Mouse (Mus musculus): ENCODE measurements around the gene Cyp3a41a.
"Not testable (repeated sequence)": the region's sequence is repeated elsewhere in the genome, so short reads cannot be mapped to it uniquely, and the experiment has no call there.

The Cyp3a41a gene

DNA sequence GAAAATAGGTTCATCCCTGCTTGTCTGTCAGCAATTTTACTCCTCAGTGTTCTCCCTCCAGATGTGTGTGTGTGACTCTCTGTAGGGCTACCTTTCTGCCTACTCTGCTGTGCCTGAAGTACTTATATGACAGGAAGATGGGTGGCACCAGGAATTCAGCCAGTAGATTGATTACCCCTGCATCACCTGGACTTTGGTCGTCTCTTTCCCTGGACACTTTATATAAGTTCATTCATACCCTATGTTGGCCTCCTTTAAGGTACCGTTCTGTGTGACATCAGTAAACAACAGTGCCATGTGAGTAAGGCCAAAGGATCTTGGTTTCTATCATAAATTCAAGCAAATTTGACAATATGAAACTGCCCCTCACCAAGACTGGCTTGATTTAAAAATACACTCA, at the start of gene Cyp3a41a:
Gene Cyp3a41a (minus strand): TSS at position 101 of the 400 bp plus-strand sequence.
- DNase-seq (ENCODE audit: low spot score), result not testable (repeated sequence)

DNA sequence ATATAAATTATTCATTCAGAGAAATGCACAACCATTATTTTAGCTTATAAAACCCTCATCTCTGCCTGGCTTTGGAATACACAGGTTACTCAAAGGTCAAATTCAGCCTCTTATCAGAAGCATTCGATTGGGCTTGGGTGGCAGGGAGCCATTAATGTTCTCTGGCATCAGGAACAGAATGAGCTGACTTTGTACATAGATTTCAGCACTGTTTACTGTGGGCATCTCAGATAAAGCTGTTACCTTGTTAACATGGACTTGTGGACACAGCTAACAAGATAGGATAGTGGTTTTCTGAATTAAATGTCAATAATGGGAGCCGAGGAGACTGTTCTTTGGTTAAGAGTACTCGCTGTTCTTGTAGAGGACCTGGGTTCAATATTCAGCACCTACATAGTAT, 17.6 kb upstream of the Cyp3a41a start:
- not testable (repeated sequence) for DNase-seq (ENCODE audit: low spot score)

DNA sequence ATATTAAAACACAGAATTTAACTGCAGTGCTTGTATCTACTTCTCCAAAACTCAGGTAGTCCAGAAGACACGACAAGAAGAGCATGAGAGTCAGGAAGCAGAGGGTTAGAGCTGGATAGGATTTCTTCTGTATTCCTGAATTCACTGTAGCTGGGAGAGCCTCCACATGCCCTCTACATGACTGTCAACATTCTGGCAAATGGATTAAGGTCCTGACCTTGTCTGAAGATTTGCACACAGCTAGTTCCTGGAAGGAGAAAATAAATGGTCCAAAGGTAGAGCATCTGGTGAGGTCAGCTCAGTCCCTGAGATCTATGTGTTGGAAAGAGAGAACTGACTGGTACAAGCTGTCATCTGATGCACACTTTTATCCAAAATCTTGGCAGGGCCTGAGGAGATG, 5.6 kb downstream of the Cyp3a41a start:
- not testable (repeated sequence) for DNase-seq (ENCODE audit: low spot score)

DNA sequence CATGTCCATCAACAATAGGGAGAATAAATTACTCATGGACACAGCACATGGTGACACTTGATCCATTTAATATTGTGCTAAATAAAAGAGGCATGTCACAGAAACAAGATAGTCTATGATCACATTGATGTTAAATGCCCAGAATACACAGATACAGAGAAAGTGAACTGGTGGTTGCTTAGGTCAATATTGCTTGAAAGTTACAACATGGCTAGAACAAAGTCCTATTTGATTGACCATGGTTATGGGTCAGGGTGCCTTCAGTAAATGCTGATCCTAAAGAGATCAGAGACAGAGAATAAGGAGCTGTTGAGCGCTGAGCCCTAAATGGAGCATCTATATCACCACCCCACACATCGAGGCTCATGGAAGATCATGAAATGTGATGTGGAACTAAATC, 12.6 kb downstream of the Cyp3a41a start:
- not testable (repeated sequence) for DNase-seq (ENCODE audit: low spot score)

DNA sequence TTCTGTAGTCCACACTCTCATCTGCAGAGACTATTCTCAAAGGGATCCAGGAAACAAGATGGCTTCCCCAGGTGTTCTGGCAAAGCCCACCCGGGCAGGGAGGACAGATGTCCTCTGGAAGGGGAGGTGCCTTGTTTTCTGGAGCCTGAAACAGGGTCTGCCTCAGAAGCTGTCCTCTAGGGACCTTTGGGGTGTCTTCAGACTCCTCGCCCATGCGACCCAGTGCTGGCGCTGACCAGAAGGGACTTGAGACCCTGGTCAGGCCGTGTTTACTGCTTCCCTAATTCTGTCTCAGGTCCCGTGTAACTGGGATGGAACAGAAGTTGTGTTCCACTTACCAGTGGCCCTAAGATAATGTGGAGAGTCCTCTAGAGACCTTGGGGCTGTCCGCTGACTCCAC, 57.9 kb downstream of the Cyp3a41a start:
- DNase-seq (ENCODE audit: low spot score), result no peak

DNA sequence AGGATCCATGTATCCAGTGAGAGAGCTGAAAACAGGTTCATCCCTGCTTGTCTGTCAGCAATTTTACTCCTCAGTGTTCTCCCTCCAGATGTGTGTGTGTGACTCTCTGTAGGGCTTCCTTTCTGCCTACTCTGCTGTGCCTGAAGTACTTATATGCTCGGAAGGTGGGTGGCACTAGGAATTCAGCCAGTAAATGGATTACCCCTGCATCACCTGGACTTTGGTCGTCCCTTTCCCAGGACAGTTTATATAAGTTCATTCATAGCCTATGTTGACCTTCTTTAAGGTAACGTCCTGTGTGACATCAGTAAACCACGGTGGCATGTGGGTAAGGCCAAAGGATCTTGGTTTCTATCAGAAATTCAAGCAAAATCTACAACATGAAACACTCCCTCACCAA, 72.2 kb downstream of the Cyp3a41a start:
- DNase-seq (ENCODE audit: low spot score), result no peak

All from c-Kit-positive CD71-positive TER-119-positive erythroid progenitor cells, embryonic 14.5 days (primary cell).